Mouse (Mus musculus): ENCODE data around the gene Rgs9bp. TPM values are rescaled to one million over a fixed set of nuclear protein-coding genes. Genes with fewer than 3 reads are reported as not detected.

Gene Rgs9bp
- polyA plus RNA-seq, 1 experiment, result 0.03 TPM

GRCm38 (mm10) chr7:35600031-35600430 lies 14.6 kb upstream of the Rgs9bp start:
- Histone ChIP-seq H3K4me3 (replicated peaks) (no peak overlapping the region), H3K27me3 (replicated peaks) (no peaks in the 10 kb centered on the region), H3K4me1 (peaks cover 14% of the 10 kb centered on the region; the same call in 1 of the 2 replicates), H3K36me3 (replicated peaks; ENCODE audit: low read length) (peaks cover 90% of the 10 kb centered on the region), H3K9me3 (no peaks in the 10 kb centered on the region)
- TF ChIP-seq GATA1 (IDR thresholded peaks at IDR 0.05; ENCODE audit: borderline replicate concordance, low read length), result no peak
- no peak for TF ChIP-seq FLI1 (IDR thresholded peaks at IDR 0.05; ENCODE audit: low read length)

GRCm38 (mm10) chr7:35599492-35599891 lies 14.1 kb upstream of the Rgs9bp start:
- no peaks in the 10 kb centered on the region for H3K27me3 ChIP-seq (replicated peaks)
- H3K4me3 ChIP-seq (replicated peaks), result no peak overlapping the region
- peaks cover 94% of the 10 kb centered on the region for H3K36me3 ChIP-seq (replicated peaks; ENCODE audit: low read length)
- no peaks in the 10 kb centered on the region for H3K9me3 ChIP-seq
- TF ChIP-seq GATA1 (IDR thresholded peaks at IDR 0.05; ENCODE audit: borderline replicate concordance, low read length) (no peak), FLI1 (IDR thresholded peaks at IDR 0.05; ENCODE audit: low read length) (no peak)
- H3K4me1 ChIP-seq, result peaks cover 14% of the 10 kb centered on the region; the same call in 1 of the 2 replicates

- H3K27me3 ChIP-seq (replicated peaks), result no peaks in the 10 kb centered on the region
- TF ChIP-seq GATA1 (IDR thresholded peaks at IDR 0.05; ENCODE audit: borderline replicate concordance, low read length) (no peak), FLI1 (IDR thresholded peaks at IDR 0.05; ENCODE audit: low read length) (no peak)
- H3K36me3 ChIP-seq (replicated peaks; ENCODE audit: low read length), result peaks cover 84% of the 10 kb centered on the region
- H3K4me3 ChIP-seq (replicated peaks), result no peak overlapping the region
- peaks cover 8% of the 10 kb centered on the region; the same call in 1 of the 2 replicates for H3K9me3 ChIP-seq
- peaks cover 48% of the 10 kb centered on the region for H3K4me1 ChIP-seq
These were observed 8.9 kb upstream of the Rgs9bp start for GRCm38 (mm10) chr7:35594311-35594710.

- H3K36me3 ChIP-seq (replicated peaks; ENCODE audit: low read length), result peaks cover 51% of the 10 kb centered on the region
- no peak overlapping the region for H3K4me3 ChIP-seq (replicated peaks)
- peaks cover 72% of the 10 kb centered on the region for H3K4me1 ChIP-seq
- no peak for TF ChIP-seq FLI1 (IDR thresholded peaks at IDR 0.05; ENCODE audit: low read length)
- TF ChIP-seq GATA1 (IDR thresholded peaks at IDR 0.05; ENCODE audit: borderline replicate concordance, low read length), result no peak
- H3K9me3 ChIP-seq, result peaks cover 8% of the 10 kb centered on the region; the same call in 1 of the 2 replicates
- H3K27me3 ChIP-seq (replicated peaks), result no peaks in the 10 kb centered on the region
These were observed 5.4 kb upstream of the Rgs9bp start for GRCm38 (mm10) chr7:35590731-35591191.

GRCm38 (mm10) chr7:35589485-35589884 lies 4.1 kb upstream of the Rgs9bp start:
- Histone ChIP-seq H3K4me1 (peaks cover 75% of the 10 kb centered on the region), H3K9me3 (peaks cover 8% of the 10 kb centered on the region; the same call in 1 of the 2 replicates), H3K4me3 (replicated peaks) (no peak overlapping the region), H3K36me3 (replicated peaks; ENCODE audit: low read length) (peaks cover 38% of the 10 kb centered on the region), H3K27me3 (replicated peaks) (peaks cover 9% of the 10 kb centered on the region)
- TF ChIP-seq FLI1 (IDR thresholded peaks at IDR 0.05; ENCODE audit: low read length) (no peak), GATA1 (IDR thresholded peaks at IDR 0.05; ENCODE audit: borderline replicate concordance, low read length) (no peak)

- Histone ChIP-seq H3K4me3 (replicated peaks) (peak overlapping the region; percentile 54), H3K4me1 (peaks cover 81% of the 10 kb centered on the region), H3K36me3 (replicated peaks; ENCODE audit: low read length) (peaks cover 34% of the 10 kb centered on the region), H3K27me3 (replicated peaks) (peaks cover 15% of the 10 kb centered on the region), H3K9me3 (peaks cover 8% of the 10 kb centered on the region; the same call in 1 of the 2 replicates)
- no peak for TF ChIP-seq GATA1 (IDR thresholded peaks at IDR 0.05; ENCODE audit: borderline replicate concordance, low read length)
These were observed 3.5 kb upstream of the Rgs9bp start for GRCm38 (mm10) chr7:35588680-35589428.

GRCm38 (mm10) chr7:35587728-35588127 lies 2.3 kb upstream of the Rgs9bp start:
- peaks cover 73% of the 10 kb centered on the region for H3K4me1 ChIP-seq
- peak overlapping the region; percentile 71 for H3K4me3 ChIP-seq (replicated peaks)
- no peak for TF ChIP-seq GATA1 (IDR thresholded peaks at IDR 0.05; ENCODE audit: borderline replicate concordance, low read length)
- peaks cover 4% of the 10 kb centered on the region for H3K9me3 ChIP-seq
- H3K36me3 ChIP-seq (replicated peaks; ENCODE audit: low read length), result peaks cover 23% of the 10 kb centered on the region
- peaks cover 26% of the 10 kb centered on the region for H3K27me3 ChIP-seq (replicated peaks)

GRCm38 (mm10) chr7:35586906-35587445 lies 1.6 kb upstream of the Rgs9bp start:
- peak overlapping the region; percentile 93 for H3K4me3 ChIP-seq (replicated peaks)
- no peak for TF ChIP-seq FLI1 (IDR thresholded peaks at IDR 0.05; ENCODE audit: low read length)
- no peak for TF ChIP-seq GATA1 (IDR thresholded peaks at IDR 0.05; ENCODE audit: borderline replicate concordance, low read length)
- peaks cover 8% of the 10 kb centered on the region for H3K9me3 ChIP-seq
- H3K4me1 ChIP-seq, result peaks cover 66% of the 10 kb centered on the region
- H3K27me3 ChIP-seq (replicated peaks), result peaks cover 34% of the 10 kb centered on the region
- peaks cover 15% of the 10 kb centered on the region for H3K36me3 ChIP-seq (replicated peaks; ENCODE audit: low read length)

GRCm38 (mm10) chr7:35586055-35586905 lies 898 bp upstream of the Rgs9bp start, which contains the start of gene Ankrd27:
Gene Ankrd27, plus strand, starts transcription at chr7:35586244.
- peaks cover 8% of the 10 kb centered on the region for H3K36me3 ChIP-seq (replicated peaks; ENCODE audit: low read length)
- H3K4me1 ChIP-seq, result peaks cover 59% of the 10 kb centered on the region
- peak within 1 kb of the TSS; percentile 93 for H3K4me3 ChIP-seq (replicated peaks)
- peaks cover 40% of the 10 kb centered on the region for H3K27me3 ChIP-seq (replicated peaks)
- TF ChIP-seq GATA1 (IDR thresholded peaks at IDR 0.05; ENCODE audit: borderline replicate concordance, low read length) (no peak), FLI1 (IDR thresholded peaks at IDR 0.05; ENCODE audit: low read length) (no peak)
- H3K9me3 ChIP-seq, result peaks cover 8% of the 10 kb centered on the region
